Mouse (Mus musculus) hindbrain, embryonic 13.5 days (tissue): ENCODE data around the gene Cdc25b. TPM values are rescaled to one million over a fixed set of nuclear protein-coding genes. Genes with fewer than 3 reads are reported as not detected.

Experiments
- ATAC-seq: fragments of 200-750 bp; cut with Nextera tagmentation; 2 replicates; pipeline ENCODE4 v1.8.0; 2017; ENCODE audit warnings: moderate TSS enrichment; ENCODE audit not compliant: low FRiP score
- H3K27ac ChIP-seq: fragments of 300-500 bp; sonication (generic); 2 replicates; pipeline ENCODE4 v1.5.1; 2015; ENCODE audit warnings: inconsistent platforms, mild to moderate bottlenecking, moderate library complexity
- H3K27me3 ChIP-seq: fragments of 300-500 bp; sonication (generic); 2 replicates; pipeline ENCODE4 v1.6.1; 2015; ENCODE audit warnings: mild to moderate bottlenecking, inconsistent platforms
- H3K36me3 ChIP-seq: fragments of 300-500 bp; sonication (generic); 2 replicates; pipeline ENCODE4 v1.6.1; 2015; ENCODE audit warnings: mild to moderate bottlenecking, inconsistent platforms
- H3K4me1 ChIP-seq: fragments of 300-500 bp; sonication (generic); replicated peaks from 2 replicates; pipeline ENCODE4 v1.6.1; 2015; ENCODE audit warnings: inconsistent platforms
- H3K4me2 ChIP-seq: fragments of 300-500 bp; sonication (generic); 2 replicates; pipeline ENCODE4 v1.6.1; 2015; ENCODE audit warnings: inconsistent platforms, mild to moderate bottlenecking, moderate library complexity
- H3K4me3 ChIP-seq: fragments of 300-500 bp; sonication (generic); 2 replicates; pipeline ENCODE4 v1.5.1; 2015; ENCODE audit warnings: mild to moderate bottlenecking, inconsistent platforms
- H3K9ac ChIP-seq: fragments of 300-500 bp; sonication (generic); 2 replicates; pipeline ENCODE4 v1.6.1; 2015; ENCODE audit warnings: mild to moderate bottlenecking, inconsistent platforms
- H3K9me3 ChIP-seq: fragments of 300-500 bp; sonication (generic); 2 replicates; pipeline ENCODE4 v1.6.1; 2016; ENCODE audit warnings: inconsistent platforms
- WGBS: fragments of 180-500 bp; shearing (Covaris S2); methylation state at CpG from one replicate; pipeline ENCODE4 v1.1.7; 2015; 5-methylcytosine and 5-hydroxymethylcytosine counted together
- polyA plus RNA-seq: library from polyadenylated mRNA; unstranded; fragments of >200 nt; fragmentation: Nextera tagmentation; extraction: Ambion mirVana; gene quantifications from 2 replicates; pipeline ENCODE4 v1.2.1, GENCODE M21; 2015

Cdc25b gene
- polyA plus RNA-seq, 1 experiment from 2014 or later = 34.1 TPM

GRCm38 (mm10) chr2:131242929-131243328, 56.2 kb downstream of the Cdc25b start:
- Histone ChIP-seq H3K36me3 (peaks cover 51% of the 10 kb centered on the region), H3K9ac (no peak overlapping the region), H3K27me3 (no peaks in the 10 kb centered on the region), H3K4me2 (no peak overlapping the region), H3K4me1 (no peaks in the 10 kb centered on the region), H3K27ac (no peak overlapping the region), H3K9me3 (no peaks in the 10 kb centered on the region), H3K4me3 (no peak overlapping the region)
- 90% methylated on average over 7 of the region's 7 CpGs for WGBS
- ATAC-seq = no peak

Other genes starting within 250 kb of the Cdc25b start
- 26.7 and 28.7 TPM in 2 replicates for gene Gfra4, start 143.9 kb upstream of the Cdc25b start, polyA plus RNA-seq
- 0.70 and 0.91 TPM in 2 replicates for gene Adam33, start 123.1 kb upstream of the Cdc25b start, polyA plus RNA-seq
- 0.18 and 0.23 TPM in 2 replicates for gene Siglec1, start 100.2 kb upstream of the Cdc25b start, polyA plus RNA-seq
- gene Hspa12b, start 59.7 kb upstream of the Cdc25b start, polyA plus RNA-seq = 3.9 and 4.6 TPM in 2 replicates
- not detected in 2 replicates for gene Gm11037, start 53.5 kb upstream of the Cdc25b start, polyA plus RNA-seq
- 94.3 and 94.6 TPM in 2 replicates for gene 1700037H04Rik, start 26.9 kb upstream of the Cdc25b start, polyA plus RNA-seq
- gene Cenpb, start 6.9 kb upstream of the Cdc25b start, polyA plus RNA-seq = 13.3 and 13.4 TPM in 2 replicates
- gene Spef1, start 333 bp downstream of the Cdc25b start, polyA plus RNA-seq = 8.7 and 9.9 TPM in 2 replicates
- gene Ap5s1, start 20.1 kb downstream of the Cdc25b start, polyA plus RNA-seq = 31.0 and 35.8 TPM in 2 replicates
- 6.7 and 6.9 TPM in 2 replicates for gene Mavs, start 47.1 kb downstream of the Cdc25b start, polyA plus RNA-seq
- gene Pank2, start 75.5 kb downstream of the Cdc25b start, polyA plus RNA-seq = 28.4 and 30.9 TPM in 2 replicates
- 21.4 and 23.2 TPM in 2 replicates for gene Rnf24, start 165.9 kb downstream of the Cdc25b start, polyA plus RNA-seq